Mouse (Mus musculus): ENCODE results near the gene Hsfy2.

The Hsfy2 gene

DNA sequence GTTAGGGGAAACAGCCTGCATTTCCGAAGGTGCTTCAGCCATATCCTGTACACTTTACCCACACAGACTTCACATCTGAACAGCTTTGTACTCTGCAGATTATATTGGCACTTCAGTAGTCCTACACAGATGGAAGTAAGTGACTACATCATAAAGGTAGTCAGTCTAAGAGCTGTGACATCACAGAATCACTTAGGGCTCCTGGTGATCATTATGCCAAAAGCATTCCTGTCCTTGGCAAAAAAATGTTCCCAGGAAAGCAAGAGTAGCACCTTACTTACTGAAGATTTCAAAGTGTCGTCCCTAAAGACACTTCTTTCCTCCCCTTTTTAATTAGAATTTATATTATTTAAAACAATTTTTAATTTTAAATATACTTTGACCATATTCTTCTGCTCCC lies at the start of gene Hsfy2:
Gene Hsfy2 (minus strand): TSS at position 101 of the 400 bp plus-strand sequence.
- in situ Hi-C loops (cut with MboI; ENCODE audit: low sequenced_read_pairs): no loop called here

DNA sequence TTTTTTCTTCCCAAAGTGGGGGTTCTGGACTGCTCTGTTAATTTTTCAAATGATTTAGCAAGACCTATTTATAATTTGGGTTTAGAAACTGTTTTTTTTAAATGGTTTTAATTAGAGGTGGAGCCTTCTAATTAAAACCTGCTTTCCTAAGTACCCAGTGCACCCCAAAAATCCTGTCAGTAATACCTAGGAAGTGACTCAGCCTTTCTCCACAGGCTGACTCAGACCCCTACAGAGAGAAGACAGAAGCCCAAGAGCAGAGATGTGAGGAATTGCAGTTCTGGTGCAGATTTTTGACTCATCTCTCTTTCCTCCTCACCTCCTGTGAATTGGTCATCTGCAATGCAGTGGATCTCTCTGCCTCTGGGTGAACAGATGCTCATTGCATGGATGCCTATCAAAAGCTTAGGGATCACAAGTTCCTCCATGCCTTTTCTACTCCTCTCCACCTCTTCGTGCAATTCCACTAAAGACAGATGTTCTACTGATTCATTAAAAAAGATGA lies 47.9 kb upstream of the Hsfy2 start:
- in situ Hi-C loops (cut with MboI; ENCODE audit: low sequenced_read_pairs): no loop called here

DNA sequence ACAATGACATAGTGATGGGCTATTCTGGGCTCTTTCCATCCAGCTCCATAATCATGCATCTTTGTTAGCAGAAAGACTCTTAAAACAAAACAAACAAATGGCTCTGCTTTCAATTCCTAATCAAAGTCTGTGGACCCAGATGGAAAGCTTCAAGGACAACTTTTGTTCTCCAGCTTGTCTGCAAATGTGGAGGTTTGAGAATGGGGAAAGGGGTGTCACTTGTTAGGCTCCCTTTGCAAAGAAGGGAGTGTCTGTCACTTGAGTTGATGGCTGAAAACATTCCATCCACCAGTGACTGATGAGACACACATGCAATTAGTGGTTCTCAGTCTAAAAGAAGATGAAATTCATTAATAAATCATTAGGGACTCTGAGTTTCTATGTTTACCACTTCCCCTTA lies 47.3 kb upstream of the Hsfy2 start:
- in situ Hi-C loops (cut with MboI; ENCODE audit: low sequenced_read_pairs): no loop called here

DNA sequence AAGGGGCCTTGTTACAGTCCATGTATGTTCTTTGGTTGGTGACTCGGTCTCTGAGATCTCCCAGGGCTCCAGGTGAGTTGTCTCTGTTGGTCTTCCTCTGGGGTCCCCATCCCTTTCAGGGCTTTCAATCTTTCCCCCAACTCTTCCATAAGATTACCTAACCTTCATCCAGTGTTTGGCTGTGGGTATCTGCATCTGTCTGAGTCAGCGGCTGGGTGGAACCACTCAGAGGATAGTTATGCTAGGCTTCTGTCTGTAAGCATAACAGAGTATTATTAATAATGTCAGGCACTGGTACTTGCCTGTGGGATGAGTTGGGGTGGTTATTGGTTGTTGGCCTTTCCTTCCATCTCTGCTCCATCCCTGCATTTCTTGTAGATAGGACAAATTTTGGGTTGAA lies 44.0 kb upstream of the Hsfy2 start:
- in situ Hi-C loops (cut with MboI; ENCODE audit: low sequenced_read_pairs): no loop called here

DNA sequence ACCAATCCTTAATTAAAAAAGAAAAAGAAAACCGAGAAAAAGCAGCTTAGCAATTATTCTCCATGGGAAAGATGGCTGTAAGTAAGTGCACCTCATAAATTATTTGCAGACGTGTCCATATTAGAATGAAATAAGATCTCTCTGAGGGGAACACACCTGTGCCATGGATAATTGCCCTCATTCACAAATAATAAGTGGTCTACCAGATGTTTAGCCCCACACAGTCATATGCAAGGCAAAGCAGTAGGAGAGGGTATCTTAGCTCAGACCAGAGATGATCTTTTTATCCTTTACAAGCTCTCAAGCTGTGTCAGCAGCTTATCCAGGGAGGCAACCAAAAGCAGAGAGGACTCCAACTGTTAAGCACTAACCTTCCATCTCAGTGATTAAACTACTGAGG lies 38.0 kb upstream of the Hsfy2 start:
- in situ Hi-C loops (cut with MboI; ENCODE audit: low sequenced_read_pairs): no loop called here

DNA sequence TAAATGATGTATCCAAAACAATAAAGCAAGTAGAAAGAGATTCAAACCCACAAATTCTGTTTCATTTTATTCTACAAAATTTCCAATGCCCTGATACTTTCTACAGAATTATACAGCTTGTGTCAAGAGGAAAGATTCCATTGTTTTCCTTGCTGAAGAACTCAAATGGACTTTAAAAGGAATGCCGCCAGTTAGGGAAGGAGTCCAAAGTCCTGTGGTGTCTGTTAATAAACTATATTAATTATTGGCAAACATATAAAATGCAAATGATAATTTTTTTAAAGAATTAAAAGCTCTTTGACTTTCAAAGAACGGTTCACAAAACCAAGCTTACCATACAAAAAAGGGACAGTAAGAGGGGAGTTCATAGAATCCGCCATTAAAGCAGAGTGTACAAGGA lies 37.4 kb upstream of the Hsfy2 start:
- in situ Hi-C loops (cut with MboI; ENCODE audit: low sequenced_read_pairs): no loop called here

DNA sequence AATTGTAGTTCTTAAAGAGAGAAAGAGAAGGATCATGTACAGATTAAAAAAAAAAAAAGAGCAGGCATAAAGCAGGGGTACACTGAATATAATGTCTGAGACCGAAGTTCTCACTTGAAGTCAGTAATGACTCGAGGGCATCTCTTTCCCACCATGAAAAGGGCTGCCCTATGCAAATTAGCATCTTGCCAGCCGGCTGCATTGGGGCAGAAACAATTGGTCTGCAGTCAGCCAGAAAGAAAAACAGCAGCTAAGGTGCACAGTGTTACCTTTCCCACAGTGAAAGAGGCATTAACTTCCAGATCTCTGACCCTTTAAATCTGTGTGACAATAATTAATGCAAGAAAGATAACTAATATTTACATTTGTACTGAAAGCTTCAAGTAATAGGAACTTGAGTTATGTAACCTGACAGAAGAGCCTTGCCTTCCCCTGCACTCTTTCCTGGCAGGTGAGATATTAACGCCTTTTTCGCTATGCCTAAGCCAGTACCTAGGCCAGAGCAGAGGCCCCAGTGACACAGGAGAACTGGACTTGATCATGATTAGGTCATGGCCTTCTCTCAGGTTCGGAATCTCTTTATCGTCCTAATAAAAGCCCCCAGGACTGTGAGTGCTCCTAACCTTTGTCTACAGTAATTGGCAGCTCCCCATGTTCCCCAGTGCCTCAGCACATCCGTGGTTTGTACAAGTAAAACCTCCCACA lies 34.2 kb upstream of the Hsfy2 start:
- in situ Hi-C loops (cut with MboI; ENCODE audit: low sequenced_read_pairs): no loop called here

DNA sequence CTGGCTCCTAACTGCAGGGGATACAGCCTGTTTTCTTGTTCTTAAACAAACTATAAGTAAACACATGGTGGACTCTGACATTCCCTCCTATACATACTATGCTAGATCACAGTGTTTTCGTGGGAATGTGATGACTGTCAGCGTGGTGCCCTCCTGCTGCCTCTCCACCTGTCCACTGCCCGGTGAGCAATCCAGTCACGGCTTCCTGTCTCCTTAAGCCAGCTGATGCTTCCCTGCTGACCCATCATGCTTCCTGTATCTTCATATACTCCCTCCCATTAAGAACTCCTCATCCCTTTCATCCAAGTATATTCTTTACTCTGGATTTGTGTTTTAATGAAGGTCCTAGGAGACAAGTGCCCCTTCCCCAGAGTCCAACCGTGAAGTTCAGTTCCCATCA lies 33.3 kb upstream of the Hsfy2 start:
- in situ Hi-C loops (cut with MboI; ENCODE audit: low sequenced_read_pairs): no loop called here

DNA sequence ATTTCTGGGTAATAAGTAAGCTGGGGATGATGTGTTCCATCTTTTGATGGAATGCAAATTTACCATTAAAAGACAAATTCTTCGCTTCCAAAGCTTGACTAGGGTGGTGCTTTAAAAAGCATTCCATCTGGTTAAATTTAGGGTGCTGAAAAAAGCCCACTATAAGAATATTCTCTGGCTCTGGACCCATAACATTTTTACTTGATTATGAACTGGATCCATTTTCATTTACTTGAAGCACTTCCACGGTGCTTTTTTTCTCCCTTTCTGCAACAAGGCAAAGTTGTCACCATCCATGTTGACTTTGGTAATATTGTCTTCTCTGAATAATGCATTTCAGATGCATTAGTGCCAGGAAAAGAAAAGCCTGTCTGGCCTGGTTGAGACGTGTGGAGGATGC lies 27.4 kb upstream of the Hsfy2 start:
- in situ Hi-C loops (cut with MboI; ENCODE audit: low sequenced_read_pairs): no loop called here

DNA sequence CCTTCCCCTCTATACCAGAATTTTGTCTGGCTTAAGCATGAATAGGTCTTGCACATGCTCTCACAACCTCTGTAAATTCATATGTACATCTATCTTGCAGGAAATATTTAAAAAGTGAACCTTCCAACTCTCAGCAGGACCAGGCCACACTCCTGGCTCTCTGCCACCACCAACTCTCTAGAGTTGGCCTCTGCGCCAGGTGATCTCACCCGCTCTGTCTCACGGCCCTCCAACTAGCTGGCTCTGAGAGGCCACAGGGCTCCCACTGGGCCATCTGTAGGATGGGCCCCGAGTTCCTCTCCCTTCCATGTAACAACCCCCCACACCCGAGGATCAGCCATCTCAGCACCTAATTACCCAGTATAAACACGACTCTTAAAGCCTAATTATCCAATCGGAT lies 10.4 kb downstream of the Hsfy2 start:
- in situ Hi-C loops (cut with MboI; ENCODE audit: low sequenced_read_pairs): no loop called here

GRCm38 (mm10) chr1:56624304-56624703 lies 12.9 kb downstream of the Hsfy2 start:
- in situ Hi-C loops (cut with MboI; ENCODE audit: low sequenced_read_pairs): no loop called here

DNA sequence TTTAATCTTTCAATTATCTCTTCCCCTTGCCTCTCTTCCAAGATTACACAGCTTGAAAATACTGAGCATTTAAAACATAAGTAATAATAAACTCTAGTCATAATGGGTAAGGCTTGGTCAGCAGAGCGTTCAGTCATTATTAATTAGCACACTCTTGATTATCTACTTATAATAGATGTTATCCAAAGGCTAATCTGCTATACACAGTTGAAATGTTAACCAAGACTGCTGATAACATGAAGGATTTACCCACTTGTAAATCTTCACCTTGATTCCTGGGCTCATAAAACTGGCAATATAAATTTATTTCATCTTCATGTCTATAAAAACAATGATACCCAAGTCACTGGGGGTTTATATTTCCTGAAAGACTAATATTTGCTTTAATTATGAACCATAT lies 24.9 kb downstream of the Hsfy2 start:
- in situ Hi-C loops (cut with MboI; ENCODE audit: low sequenced_read_pairs): no loop called here

All from CH12F3 (cell line).